Mouse (Mus musculus) liver, embryonic 13.5 days (tissue): Measurements from ENCODE around the gene B4galnt2. TPM values are rescaled to one million over a fixed set of nuclear protein-coding genes. Genes with fewer than 3 reads are reported as not detected.
A peak's percentile ranks its signal among the peaks of the same experiment; 100 is the strongest.
"Not testable (repeated sequence)": the region's sequence is repeated elsewhere in the genome, so short reads cannot be mapped to it uniquely, and the experiment has no call there.

Source experiments
- ATAC-seq: fragments of 200-750 bp; cut with Nextera tagmentation; 2 replicates; pipeline ENCODE4 v1.8.0; 2017; ENCODE audit warnings: low read depth, mild to moderate bottlenecking, moderate number of reproducible peaks, moderate library complexity
- DNase-seq: peaks from one replicate; pipeline ENCODE4 v3.0.0; 2022
- H3K27ac ChIP-seq: fragments of 300-500 bp; sonication (generic); 2 replicates; pipeline ENCODE4 v1.5.1; 2015; ENCODE audit warnings: moderate library complexity, mild to moderate bottlenecking, inconsistent platforms
- H3K27me3 ChIP-seq: fragments of 300-500 bp; sonication (generic); 2 replicates; pipeline ENCODE4 v1.6.1; 2015; ENCODE audit warnings: mild to moderate bottlenecking, inconsistent platforms
- H3K36me3 ChIP-seq: fragments of 300-500 bp; sonication (generic); 2 replicates; pipeline ENCODE4 v1.6.1; 2015; ENCODE audit warnings: mild to moderate bottlenecking, inconsistent platforms
- H3K4me1 ChIP-seq: fragments of 300-500 bp; sonication (generic); replicated peaks from 2 replicates; pipeline ENCODE4 v1.6.1; 2015; ENCODE audit warnings: inconsistent platforms
- H3K4me2 ChIP-seq: fragments of 300-500 bp; sonication (generic); 2 replicates; pipeline ENCODE4 v1.6.1; 2015; ENCODE audit warnings: inconsistent platforms, mild to moderate bottlenecking, moderate library complexity
- H3K4me3 ChIP-seq: fragments of 300-500 bp; sonication (generic); replicated peaks from 2 replicates; pipeline ENCODE4 v1.5.1; 2015; ENCODE audit warnings: mild to moderate bottlenecking, inconsistent platforms
- H3K9ac ChIP-seq: fragments of 300-500 bp; sonication (generic); 2 replicates; pipeline ENCODE4 v1.6.1; 2015; ENCODE audit warnings: mild to moderate bottlenecking, inconsistent platforms
- H3K9me3 ChIP-seq: fragments of 300-500 bp; sonication (generic); replicated peaks from 2 replicates; pipeline ENCODE4 v1.6.1; 2016; ENCODE audit warnings: inconsistent platforms
- WGBS: fragments of 180-500 bp; shearing (Covaris S2); methylation state at CpG from one replicate; pipeline ENCODE4 v1.1.7; 2015; ENCODE audit not compliant: insufficient replicate concordance; 5-methylcytosine and 5-hydroxymethylcytosine counted together
- polyA plus RNA-seq: library from polyadenylated mRNA; unstranded; fragments of >200 nt; fragmentation: Nextera tagmentation; extraction: Ambion mirVana; gene quantifications from 2 replicates; pipeline ENCODE4 v1.2.1, GENCODE M21; 2015

B4galnt2 gene
- polyA plus RNA-seq = 0.13 and 0.27 TPM in 2 replicates

- 2% methylated on average over 35 of the region's 35 CpGs for WGBS
- peaks cover 83% of the 10 kb centered on the region for H3K27me3 ChIP-seq
- ATAC-seq = no peak
Measured at GRCm38 (mm10) chr11:95914571-95914991, at the start of gene B4galnt2. TSS of gene B4galnt2 (minus strand) at chr11:95914891.

GRCm38 (mm10) chr11:95963304-95963703 lies 48.6 kb upstream of the B4galnt2 start:
- H3K4me3 ChIP-seq = no peak overlapping the region
- H3K27ac ChIP-seq = no peak overlapping the region
- peaks cover 89% of the 10 kb centered on the region for H3K36me3 ChIP-seq

More at GRCm38 (mm10) chr11:95914571-95914991, at the start of gene B4galnt2:
- no peaks in the 10 kb centered on the region for H3K36me3 ChIP-seq
- peak within 1 kb of the TSS; percentile 19 for H3K4me3 ChIP-seq
- peak within 1 kb of the TSS; percentile 33 for H3K4me2 ChIP-seq
- H3K9me3 ChIP-seq = no peaks in the 10 kb centered on the region
- H3K9ac ChIP-seq = no peak within 1 kb of the TSS
- H3K4me1 ChIP-seq = peaks cover 18% of the 10 kb centered on the region
- no peak for DNase-seq
- no peak within 1 kb of the TSS for H3K27ac ChIP-seq

GRCm38 (mm10) chr11:95959152-95959551 lies 44.5 kb upstream of the B4galnt2 start:
- Histone ChIP-seq H3K27ac (no peak overlapping the region), H3K4me1 (no peaks in the 10 kb centered on the region), H3K9me3 (no peaks in the 10 kb centered on the region), H3K36me3 (peaks cover 48% of the 10 kb centered on the region), H3K4me3 (no peak overlapping the region), H3K4me2 (no peak overlapping the region), H3K9ac (no peak overlapping the region), H3K27me3 (no peaks in the 10 kb centered on the region)
- ATAC-seq (no peak), DNase-seq (no peak)
- 75% methylated on average over 6 of the region's 6 CpGs for WGBS

More at GRCm38 (mm10) chr11:95963304-95963703, 48.6 kb upstream of the B4galnt2 start:
- Histone ChIP-seq H3K27me3 (no peaks in the 10 kb centered on the region), H3K9me3 (no peaks in the 10 kb centered on the region), H3K4me1 (no peaks in the 10 kb centered on the region), H3K9ac (no peak overlapping the region), H3K4me2 (no peak overlapping the region)
- DNase-seq (no peak), ATAC-seq (no peak)
- 72% methylated on average over 7 of the region's 7 CpGs for WGBS

GRCm38 (mm10) chr11:95958251-95958650 lies 43.6 kb upstream of the B4galnt2 start:
- no peaks in the 10 kb centered on the region for H3K4me1 ChIP-seq

GRCm38 (mm10) chr11:95957407-95957806 lies 42.7 kb upstream of the B4galnt2 start:
- H3K27me3 ChIP-seq = no peaks in the 10 kb centered on the region
- no peak overlapping the region for H3K4me2 ChIP-seq
- no peak for DNase-seq
- no peaks in the 10 kb centered on the region for H3K9me3 ChIP-seq
- H3K4me3 ChIP-seq = no peak overlapping the region
- ATAC-seq = no peak
- WGBS = 73% methylated on average over 7 of the region's 7 CpGs
- H3K27ac ChIP-seq = no peak overlapping the region
- H3K9ac ChIP-seq = no peak overlapping the region
- H3K36me3 ChIP-seq = peaks cover 32% of the 10 kb centered on the region
- H3K4me1 ChIP-seq = no peaks in the 10 kb centered on the region

More at GRCm38 (mm10) chr11:95958251-95958650, 43.6 kb upstream of the B4galnt2 start:
- Histone ChIP-seq H3K9me3 (no peaks in the 10 kb centered on the region), H3K27ac (no peak overlapping the region), H3K4me3 (no peak overlapping the region), H3K36me3 (peaks cover 41% of the 10 kb centered on the region), H3K4me2 (no peak overlapping the region), H3K27me3 (no peaks in the 10 kb centered on the region), H3K9ac (no peak overlapping the region)
- ATAC-seq (no peak), DNase-seq (no peak)
- 79% methylated on average over 9 of the region's 9 CpGs for WGBS

GRCm38 (mm10) chr11:95953313-95953712 lies 38.6 kb upstream of the B4galnt2 start:
- H3K36me3 ChIP-seq = no peaks in the 10 kb centered on the region
- WGBS = 63% methylated on average over 5 of the region's 5 CpGs
- H3K27ac ChIP-seq = no peak overlapping the region
- no peaks in the 10 kb centered on the region for H3K27me3 ChIP-seq
- H3K4me3 ChIP-seq = no peak overlapping the region
- H3K9me3 ChIP-seq = no peaks in the 10 kb centered on the region
- H3K4me2 ChIP-seq = no peak overlapping the region
- ATAC-seq = no peak
- H3K9ac ChIP-seq = no peak overlapping the region
- DNase-seq = no peak
- no peaks in the 10 kb centered on the region for H3K4me1 ChIP-seq

GRCm38 (mm10) chr11:95945838-95946472 lies 31.3 kb upstream of the B4galnt2 start:
- H3K4me2 ChIP-seq = no peak overlapping the region
- no peak overlapping the region for H3K4me3 ChIP-seq
- 67% methylated on average over 13 of the region's 13 CpGs for WGBS
- no peaks in the 10 kb centered on the region for H3K4me1 ChIP-seq
- ATAC-seq = no peak
- no peak overlapping the region for H3K9ac ChIP-seq
- H3K36me3 ChIP-seq = no peaks in the 10 kb centered on the region
- H3K27ac ChIP-seq = no peak overlapping the region
- no peaks in the 10 kb centered on the region for H3K9me3 ChIP-seq
- no peak for DNase-seq
- H3K27me3 ChIP-seq = peaks cover 3% of the 10 kb centered on the region; the same call in 1 of the 2 replicates

- WGBS = 26% methylated on average over 11 of the region's 11 CpGs
- DNase-seq (no peak), ATAC-seq (no peak)
Measured at GRCm38 (mm10) chr11:95939828-95940507, 25.3 kb upstream of the B4galnt2 start.

GRCm38 (mm10) chr11:95936409-95936808 lies 21.7 kb upstream of the B4galnt2 start:
- Histone ChIP-seq H3K36me3 (no peaks in the 10 kb centered on the region), H3K4me2 (no peak overlapping the region), H3K4me1 (no peaks in the 10 kb centered on the region), H3K27ac (no peak overlapping the region), H3K9me3 (no peaks in the 10 kb centered on the region), H3K4me3 (no peak overlapping the region), H3K27me3 (peaks cover 7% of the 10 kb centered on the region), H3K9ac (no peak overlapping the region)
- no peak for ATAC-seq
- DNase-seq = no peak
- 60% methylated on average over 6 of the region's 6 CpGs for WGBS

More at GRCm38 (mm10) chr11:95939828-95940507, 25.3 kb upstream of the B4galnt2 start:
- H3K4me3 ChIP-seq = no peak overlapping the region
- H3K27ac ChIP-seq = no peak overlapping the region
- no peak overlapping the region for H3K9ac ChIP-seq
- H3K9me3 ChIP-seq = no peaks in the 10 kb centered on the region
- H3K36me3 ChIP-seq = no peaks in the 10 kb centered on the region
- H3K27me3 ChIP-seq = peaks cover 7% of the 10 kb centered on the region
- H3K4me2 ChIP-seq = no peak overlapping the region
- no peaks in the 10 kb centered on the region for H3K4me1 ChIP-seq

GRCm38 (mm10) chr11:95932168-95932567 lies 17.5 kb upstream of the B4galnt2 start:
- not testable (repeated sequence) for DNase-seq, ATAC-seq, H3K4me2 ChIP-seq, H3K27me3 ChIP-seq, H3K9ac ChIP-seq, H3K4me3 ChIP-seq, H3K4me1 ChIP-seq, H3K9me3 ChIP-seq, H3K27ac ChIP-seq, H3K36me3 ChIP-seq
- 78% methylated on average over 8 of the region's 10 CpGs for WGBS

GRCm38 (mm10) chr11:95926398-95926797 lies 11.7 kb upstream of the B4galnt2 start:
- Histone ChIP-seq H3K9me3 (0 out of 2 replicates have a peak, but pooled peaks cover 4% of the 10 kb centered on the region), H3K4me3 (no peak overlapping the region), H3K9ac (no peak overlapping the region), H3K36me3 (no peaks in the 10 kb centered on the region), H3K4me1 (no peaks in the 10 kb centered on the region), H3K27ac (no peak overlapping the region), H3K27me3 (peaks cover 19% of the 10 kb centered on the region; the same call in 1 of the 2 replicates), H3K4me2 (no peak overlapping the region)
- no peak for ATAC-seq
- WGBS = 60% methylated on average over 4 of the region's 4 CpGs
- no peak for DNase-seq
